Mouse (Mus musculus): Measurements from ENCODE around the gene Ypel2. TPM values are rescaled to one million over a fixed set of nuclear protein-coding genes. Genes with fewer than 3 reads are reported as not detected.
A peak's percentile ranks its signal among the peaks of the same experiment; 100 is the strongest.

Gene Ypel2
- total and polyA plus RNA-seq, 3 experiments, result 0.23 to 0.52 TPM; not detected in 1

DNA sequence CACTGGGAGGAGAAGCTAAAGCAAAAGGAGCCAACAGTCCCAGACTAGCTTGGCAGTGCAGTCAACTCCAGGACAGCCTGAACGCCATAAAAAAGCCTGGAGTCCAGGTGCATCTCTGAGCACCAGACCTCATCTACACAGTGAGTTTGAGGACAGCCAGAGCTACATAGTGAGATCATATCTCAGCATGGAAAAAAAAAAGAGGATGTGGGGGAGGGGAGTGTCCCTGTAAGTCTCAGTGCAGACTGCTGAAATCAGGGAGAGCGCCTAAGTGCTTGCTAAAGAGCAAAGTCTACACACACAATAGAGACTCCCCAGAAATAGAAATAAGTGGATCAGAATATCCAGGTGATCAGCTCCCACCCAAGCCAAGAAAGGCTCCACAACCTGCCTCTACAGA lies 37.1 kb downstream of the Ypel2 start:
- H3K36me3 ChIP-seq (ENCODE audit: control insufficient read depth in 1 of 2, insufficient read depth in 2 of 2, low read length in 2 of 2), result peaks cover 0 to 2% of the 10 kb centered on the region in 2 experiments; a peak in 1 of 4 replicates
- no peak overlapping the region for H3K9ac ChIP-seq (ENCODE audit: control insufficient read depth, low read depth, low read length, poor library complexity, severe bottlenecking)
- peaks cover 0 to 6% of the 10 kb centered on the region in 2 experiments; a peak in 2 of 4 replicates for H3K4me1 ChIP-seq (ENCODE audit: control insufficient read depth in 1 of 2, insufficient read depth in 2 of 2, low read length in 2 of 2)
- H3K4me3 ChIP-seq (ENCODE audit: control insufficient read depth in 1 of 2, insufficient read depth in 1 of 2, low read depth in 2 of 2, low read length in 2 of 2), result no peak overlapping the region
- H3K9me3 ChIP-seq (replicated peaks; ENCODE audit: insufficient read depth, low read length), result no peaks in the 10 kb centered on the region
- DNase-seq (ENCODE audit: low read depth, low spot score), result peak; percentile 57
- no peaks in the 10 kb centered on the region for H3K27me3 ChIP-seq (ENCODE audit: control insufficient read depth in 1 of 2, insufficient read depth in 2 of 2, low read length in 2 of 2)
- no peak overlapping the region for H3K27ac ChIP-seq (ENCODE audit: control insufficient read depth, low read depth, low read length)
- TF ChIP-seq TBP (IDR thresholded peaks at IDR 0.05; ENCODE audit: low read depth, low read length) (no peak), ZNF384 (IDR thresholded peaks at IDR 0.05; ENCODE audit: low read depth, low read length) (peak; percentile 94), CHD2 (IDR thresholded peaks at IDR 0.05; ENCODE audit: low read length) (no peak), MYC (IDR thresholded peaks at IDR 0.05; ENCODE audit: low read depth, low read length) (no peak), GATA1 (IDR thresholded peaks at IDR 0.05; ENCODE audit: low read depth, low read length) (peak; percentile 58)
- no peaks in the 10 kb centered on the region for H3K79me2 ChIP-seq (ENCODE audit: control insufficient read depth, insufficient read depth, low read length, poor library complexity)

DNA sequence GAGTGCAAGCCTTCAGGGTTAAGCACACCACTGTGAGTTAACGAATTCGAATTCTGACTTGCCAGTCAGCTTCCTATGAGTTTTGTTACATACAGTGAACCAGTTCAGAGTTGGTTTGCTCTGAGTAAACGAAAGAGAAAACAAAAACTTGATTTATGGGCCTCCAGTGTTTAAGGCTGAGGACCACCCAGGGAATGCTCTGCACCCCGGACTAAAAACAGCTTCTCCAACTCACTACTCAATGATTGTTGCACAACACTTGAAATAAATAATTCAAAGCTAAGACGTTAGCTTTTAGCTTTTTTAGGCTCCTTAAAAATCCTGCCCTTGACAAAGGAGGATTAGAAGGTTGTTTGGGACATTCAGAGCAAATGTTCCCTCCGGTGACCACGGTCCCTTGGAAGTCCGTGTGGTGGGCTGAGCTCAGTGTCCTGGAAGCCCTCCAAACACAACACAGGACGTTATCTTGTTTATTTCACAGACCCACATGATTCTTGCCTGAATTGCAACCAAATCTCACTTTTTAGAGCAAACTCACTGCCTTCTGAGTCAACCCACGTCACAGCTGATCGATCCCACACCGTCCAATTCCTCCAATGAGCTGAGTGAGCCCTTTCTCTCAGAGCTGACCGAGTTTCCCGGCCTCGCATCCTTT lies 38.8 kb downstream of the Ypel2 start:
- no peak overlapping the region for H3K9ac ChIP-seq (ENCODE audit: control insufficient read depth, low read depth, low read length, poor library complexity, severe bottlenecking)
- H3K9me3 ChIP-seq (replicated peaks; ENCODE audit: insufficient read depth, low read length), result no peaks in the 10 kb centered on the region
- H3K36me3 ChIP-seq (ENCODE audit: control insufficient read depth in 1 of 2, insufficient read depth in 2 of 2, low read length in 2 of 2), result peaks cover 0 to 2% of the 10 kb centered on the region in 2 experiments; a peak in 1 of 4 replicates
- no peak overlapping the region for H3K4me3 ChIP-seq (ENCODE audit: control insufficient read depth in 1 of 2, insufficient read depth in 1 of 2, low read depth in 2 of 2, low read length in 2 of 2)
- no peaks in the 10 kb centered on the region for H3K27me3 ChIP-seq (ENCODE audit: control insufficient read depth in 1 of 2, insufficient read depth in 2 of 2, low read length in 2 of 2)
- H3K4me1 ChIP-seq (ENCODE audit: control insufficient read depth in 1 of 2, insufficient read depth in 2 of 2, low read length in 2 of 2), result peaks cover 0 to 6% of the 10 kb centered on the region in 2 experiments; a peak in 2 of 4 replicates
- no peaks in the 10 kb centered on the region for H3K79me2 ChIP-seq (ENCODE audit: control insufficient read depth, insufficient read depth, low read length, poor library complexity)
- H3K27ac ChIP-seq (ENCODE audit: control insufficient read depth, low read depth, low read length), result no peak overlapping the region
- no peak for DNase-seq (ENCODE audit: low read depth, low spot score)
- TF ChIP-seq ZC3H11A (IDR thresholded peaks at IDR 0.05; ENCODE audit: low read depth, low read length) (no peak), POLR2AphosphoS5 (IDR thresholded peaks at IDR 0.05; ENCODE audit: borderline replicate concordance, low read depth, low read length) (no peak), RCOR1 (IDR thresholded peaks at IDR 0.05; ENCODE audit: low read depth, low read length) (no peak), TBP (IDR thresholded peaks at IDR 0.05; ENCODE audit: low read depth, low read length) (no peak), USF1 (IDR thresholded peaks at IDR 0.05; ENCODE audit: low read depth, low read length) (no peak), ZNF384 (IDR thresholded peaks at IDR 0.05; ENCODE audit: low read depth, low read length) (no peak), TCF12 (IDR thresholded peaks at IDR 0.05; ENCODE audit: low read depth, low read length) (no peak), MAX (IDR thresholded peaks at IDR 0.05; ENCODE audit: low read length) (no peak), UBTF (IDR thresholded peaks at IDR 0.05; ENCODE audit: borderline replicate concordance, insufficient read depth, low read depth, low read length) (no peak), MAFK (IDR thresholded peaks at IDR 0.05; ENCODE audit: borderline replicate concordance, low read depth, low read length) (no peak), TAL1 (IDR thresholded peaks at IDR 0.05; ENCODE audit: low read length) (no peak), NRF1 (IDR thresholded peaks at IDR 0.05; ENCODE audit: insufficient read depth, low read depth, low read length, poor library complexity, severe bottlenecking) (no peak)
